Mouse (Mus musculus) cerebellum, adult 2 months (tissue): Measurements from ENCODE around the gene Dicer1. TPM values are rescaled to one million over a fixed set of nuclear protein-coding genes. Genes with fewer than 3 reads are reported as not detected.

Experiments
- DNase-seq, 2 experiments: peaks; one replicate each; pipeline ENCODE4 v3.0.0; 2021
- H3K27ac ChIP-seq: fragments of 200-500 bp; 2 replicates; pipeline ENCODE4 v1.5.1; 2012; ENCODE audit warnings: low read length, control low read depth, inconsistent platforms; ENCODE audit not compliant: insufficient read depth
- H3K27me3 ChIP-seq: fragments of 200-500 bp; 2 replicates; pipeline ENCODE4 v1.6.1; 2012; ENCODE audit warnings: inconsistent platforms, mild to moderate bottlenecking, low read length, moderate library complexity; ENCODE audit not compliant: control insufficient read depth, insufficient read depth
- H3K4me1 ChIP-seq: fragments of 200-500 bp; 2 replicates; pipeline ENCODE4 v1.6.1; 2011; ENCODE audit warnings: low read length; ENCODE audit not compliant: control insufficient read depth, insufficient read depth
- H3K4me3 ChIP-seq: fragments of 200-500 bp; replicated peaks from 2 replicates; pipeline ENCODE3; 2011; ENCODE audit warnings: mild to moderate bottlenecking, low read depth, low read length, control low read depth; ENCODE audit not compliant: insufficient read depth
- CTCF ChIP-seq: fragments of 200-500 bp; IDR thresholded peaks from 2 replicates; pipeline ENCODE4 v1.5.1; 2011; ENCODE audit warnings: low read depth, mild to moderate bottlenecking, control low read depth, low read length, moderate library complexity, borderline replicate concordance; ENCODE audit not compliant: insufficient read depth
- POLR2A ChIP-seq: fragments of 200-500 bp; IDR thresholded peaks from 2 replicates; pipeline ENCODE4 v1.6.1; 2011; ENCODE audit warnings: low read length, control low read depth, borderline replicate concordance; ENCODE audit not compliant: insufficient read depth
- WGBS: fragments of 180-500 bp; shearing (Covaris S2); methylation state at CpG from one replicate; pipeline ENCODE4 v1.1.7; 2018; 5-methylcytosine and 5-hydroxymethylcytosine counted together
- polyA plus RNA-seq: library from polyadenylated mRNA; depleted of rRNA; stranded (reverse); fragments of >200 nt; gene quantifications from 2 replicates; pipeline ENCODE4 v1.2.3, GENCODE M21; 2012; rRNA removed

Gene Dicer1
- polyA plus RNA-seq, 1 experiment = 22.0 TPM

- Histone ChIP-seq H3K4me1 (no peaks in the 10 kb centered on the region), H3K27ac (no peak overlapping the region), H3K27me3 (no peaks in the 10 kb centered on the region; the same call in 1 of the 2 replicates), H3K4me3 (no peak overlapping the region)
- no peak for DNase-seq
- WGBS = 32% methylated on average over 14 of the region's 14 CpGs
- TF ChIP-seq CTCF = no peak
- TF ChIP-seq POLR2A = no peak
Observed at GRCm38 (mm10) chr12:104650510-104651260, 101.1 kb downstream of the Dicer1 start.

GRCm38 (mm10) chr12:104648366-104648765 is 103.4 kb downstream of the Dicer1 start:
- H3K4me3 ChIP-seq = no peak overlapping the region
- WGBS = 93% methylated on average over 6 of the region's 6 CpGs
- H3K27ac ChIP-seq = no peak overlapping the region
- DNase-seq = no peak
- TF ChIP-seq CTCF (no peak), POLR2A (no peak)
- no peaks in the 10 kb centered on the region; the same call in 1 of the 2 replicates for H3K27me3 ChIP-seq
- no peaks in the 10 kb centered on the region for H3K4me1 ChIP-seq

GRCm38 (mm10) chr12:104642337-104642736 is 109.4 kb downstream of the Dicer1 start:
- H3K4me3 ChIP-seq = no peak overlapping the region
- WGBS = 14% methylated on average over 7 of the region's 7 CpGs
- peak in 1 of 2 experiments; percentile 24 for DNase-seq
- no peak for TF ChIP-seq CTCF
- TF ChIP-seq POLR2A = no peak
- H3K27ac ChIP-seq = no peak overlapping the region
- no peaks in the 10 kb centered on the region for H3K4me1 ChIP-seq
- H3K27me3 ChIP-seq = no peaks in the 10 kb centered on the region; the same call in 1 of the 2 replicates

- no peak overlapping the region for H3K4me3 ChIP-seq
- 89% methylated on average over 1 of the region's 1 CpGs for WGBS
- DNase-seq = no peak
- H3K4me1 ChIP-seq = no peaks in the 10 kb centered on the region
- TF ChIP-seq CTCF (no peak), POLR2A (no peak)
- H3K27ac ChIP-seq = no peak overlapping the region
- H3K27me3 ChIP-seq = no peaks in the 10 kb centered on the region; the same call in 1 of the 2 replicates
Observed at GRCm38 (mm10) chr12:104640934-104641333, 110.8 kb downstream of the Dicer1 start.

GRCm38 (mm10) chr12:104638156-104638555 is 113.6 kb downstream of the Dicer1 start:
- TF ChIP-seq POLR2A = no peak
- no peak for TF ChIP-seq CTCF
- DNase-seq = no peak
- no peaks in the 10 kb centered on the region; the same call in 1 of the 2 replicates for H3K27me3 ChIP-seq
- no peak overlapping the region for H3K4me3 ChIP-seq
- no peak overlapping the region for H3K27ac ChIP-seq
- no peaks in the 10 kb centered on the region for H3K4me1 ChIP-seq
- WGBS = 49% methylated on average over 8 of the region's 8 CpGs

Other genes with a start within 250 kb of the Dicer1 start
- 30.6 and 32.2 TPM in 2 replicates for gene Clmn, start 113.1 kb upstream of the Dicer1 start, polyA plus RNA-seq